Mouse (Mus musculus): ENCODE data around the gene Lefty1. TPM values are rescaled to one million over a fixed set of nuclear protein-coding genes. Genes with fewer than 3 reads are reported as not detected.
"Not testable (repeated sequence)": the region's sequence is repeated elsewhere in the genome, so short reads cannot be mapped to it uniquely, and the experiment has no call there.

Gene Lefty1
- 1.1 and 1.5 TPM in 2 replicates for polyA plus RNA-seq (2014; fragmentation: Nextera tagmentation; extraction: Ambion mirVana)

GRCm38 (mm10) chr1:180934467-180935419 lies at the start of gene Lefty1:
Gene Lefty1 (plus strand): TSS chr1:180935022.
- no peak within 1 kb of the TSS for H3K4me2 ChIP-seq (ENCODE audit: low read length)
- WGBS, result 14% methylated on average over 21 of the region's 21 CpGs
- no peak within 1 kb of the TSS for H3K9ac ChIP-seq (ENCODE audit: low read length)
- H3K27me3 ChIP-seq (ENCODE audit: control insufficient read depth, insufficient read depth, low read length), result peaks cover 42% of the 10 kb centered on the region
- no peaks in the 10 kb centered on the region for H3K9me3 ChIP-seq (ENCODE audit: control insufficient read depth, low read length)
- H3K27ac ChIP-seq (replicated peaks in 1 of 2; ENCODE audit: control insufficient read depth in 1 of 2, insufficient read depth in 1 of 2, low read depth in 2 of 2, low read length in 2 of 2), result no peak within 1 kb of the TSS
- H3K36me3 ChIP-seq (ENCODE audit: control insufficient read depth, insufficient read depth, low read length), result no peaks in the 10 kb centered on the region
- no peaks in the 10 kb centered on the region for H3K4me1 ChIP-seq (ENCODE audit: control insufficient read depth in 2 of 2, insufficient read depth in 2 of 2, low read length in 2 of 2)
- no peak within 1 kb of the TSS for H3K4me3 ChIP-seq (ENCODE audit: control insufficient read depth in 1 of 2, insufficient read depth in 1 of 2, low read depth in 1 of 2, low read length in 2 of 2)
- no peak for ATAC-seq (ENCODE audit: insufficient number of reproducible peaks, insufficient read depth, low FRiP score, low read depth)

- H3K4me2 ChIP-seq (ENCODE audit: low read length), result peak overlapping the region; percentile 44
- H3K27me3 ChIP-seq (ENCODE audit: control insufficient read depth, insufficient read depth, low read length), result peaks cover 16% of the 10 kb centered on the region
- peak; percentile 22; the same call in 1 of the 2 replicates for ATAC-seq (ENCODE audit: insufficient number of reproducible peaks, insufficient read depth, low FRiP score, low read depth)
- no peaks in the 10 kb centered on the region for H3K9me3 ChIP-seq (ENCODE audit: control insufficient read depth, low read length)
- H3K36me3 ChIP-seq (ENCODE audit: control insufficient read depth, insufficient read depth, low read length), result no peaks in the 10 kb centered on the region
- WGBS, result 8% methylated on average over 13 of the region's 13 CpGs
- H3K27ac ChIP-seq (replicated peaks in 1 of 2; ENCODE audit: control insufficient read depth in 1 of 2, insufficient read depth in 1 of 2, low read depth in 2 of 2, low read length in 2 of 2), result no peak overlapping the region
- no peak overlapping the region for H3K4me3 ChIP-seq (ENCODE audit: control insufficient read depth in 1 of 2, insufficient read depth in 1 of 2, low read depth in 1 of 2, low read length in 2 of 2)
- H3K4me1 ChIP-seq (ENCODE audit: control insufficient read depth in 2 of 2, insufficient read depth in 2 of 2, low read length in 2 of 2), result peaks cover 16 to 22% of the 10 kb centered on the region in 2 experiments
- H3K9ac ChIP-seq (ENCODE audit: low read length), result peak overlapping the region; percentile 36; the same call in 1 of the 2 replicates
Observed at GRCm38 (mm10) chr1:180888556-180889042, 46.2 kb upstream of the Lefty1 start.

GRCm38 (mm10) chr1:180889172-180889571 lies 45.6 kb upstream of the Lefty1 start:
- no peak overlapping the region for H3K27ac ChIP-seq (replicated peaks in 1 of 2; ENCODE audit: control insufficient read depth in 1 of 2, insufficient read depth in 1 of 2, low read depth in 2 of 2, low read length in 2 of 2)
- peaks cover 21% of the 10 kb centered on the region for H3K27me3 ChIP-seq (ENCODE audit: control insufficient read depth, insufficient read depth, low read length)
- no peaks in the 10 kb centered on the region for H3K36me3 ChIP-seq (ENCODE audit: control insufficient read depth, insufficient read depth, low read length)
- no peak for ATAC-seq (ENCODE audit: insufficient number of reproducible peaks, insufficient read depth, low FRiP score, low read depth)
- peak overlapping the region; percentile 36; the same call in 1 of the 2 replicates for H3K9ac ChIP-seq (ENCODE audit: low read length)
- H3K4me3 ChIP-seq (ENCODE audit: control insufficient read depth in 1 of 2, insufficient read depth in 1 of 2, low read depth in 1 of 2, low read length in 2 of 2), result no peak overlapping the region
- H3K4me2 ChIP-seq (ENCODE audit: low read length), result peak overlapping the region; percentile 44
- peaks cover 10 to 17% of the 10 kb centered on the region in 2 experiments for H3K4me1 ChIP-seq (ENCODE audit: control insufficient read depth in 2 of 2, insufficient read depth in 2 of 2, low read length in 2 of 2)
- WGBS, result 49% methylated on average over 7 of the region's 7 CpGs
- H3K9me3 ChIP-seq (ENCODE audit: control insufficient read depth, low read length), result no peaks in the 10 kb centered on the region

- Histone ChIP-seq H3K4me2 (ENCODE audit: low read length) (no peak overlapping the region), H3K9ac (ENCODE audit: low read length) (no peak overlapping the region), H3K9me3 (ENCODE audit: control insufficient read depth, low read length) (no peaks in the 10 kb centered on the region), H3K4me1 (ENCODE audit: control insufficient read depth in 2 of 2, insufficient read depth in 2 of 2, low read length in 2 of 2) (peaks cover 9 to 14% of the 10 kb centered on the region in 2 experiments), H3K27ac (replicated peaks in 1 of 2; ENCODE audit: control insufficient read depth in 1 of 2, insufficient read depth in 1 of 2, low read depth in 2 of 2, low read length in 2 of 2) (no peak overlapping the region), H3K36me3 (ENCODE audit: control insufficient read depth, insufficient read depth, low read length) (no peaks in the 10 kb centered on the region), H3K27me3 (ENCODE audit: control insufficient read depth, insufficient read depth, low read length) (peaks cover 28% of the 10 kb centered on the region), H3K4me3 (ENCODE audit: control insufficient read depth in 1 of 2, insufficient read depth in 1 of 2, low read depth in 1 of 2, low read length in 2 of 2) (no peak overlapping the region)
- ATAC-seq (ENCODE audit: insufficient number of reproducible peaks, insufficient read depth, low FRiP score, low read depth), result no peak
- 39% methylated on average over 6 of the region's 6 CpGs for WGBS
Observed at GRCm38 (mm10) chr1:180889841-180890240, 45.0 kb upstream of the Lefty1 start.

- Histone ChIP-seq H3K27me3 (ENCODE audit: control insufficient read depth, insufficient read depth, low read length) (peaks cover 39% of the 10 kb centered on the region), H3K4me1 (ENCODE audit: control insufficient read depth in 2 of 2, insufficient read depth in 2 of 2, low read length in 2 of 2) (peaks cover 9 to 14% of the 10 kb centered on the region in 2 experiments), H3K4me3 (ENCODE audit: control insufficient read depth in 1 of 2, insufficient read depth in 1 of 2, low read depth in 1 of 2, low read length in 2 of 2) (no peak within 1 kb of the TSS), H3K9me3 (ENCODE audit: control insufficient read depth, low read length) (no peaks in the 10 kb centered on the region), H3K27ac (replicated peaks in 1 of 2; ENCODE audit: control insufficient read depth in 1 of 2, insufficient read depth in 1 of 2, low read depth in 2 of 2, low read length in 2 of 2) (no peak within 1 kb of the TSS), H3K4me2 (ENCODE audit: low read length) (no peak within 1 kb of the TSS), H3K9ac (ENCODE audit: low read length) (no peak within 1 kb of the TSS), H3K36me3 (ENCODE audit: control insufficient read depth, insufficient read depth, low read length) (no peaks in the 10 kb centered on the region)
- no peak for ATAC-seq (ENCODE audit: insufficient number of reproducible peaks, insufficient read depth, low FRiP score, low read depth)
- 37% methylated on average over 10 of the region's 10 CpGs for WGBS
Observed at GRCm38 (mm10) chr1:180892808-180893207, 42.0 kb upstream of the Lefty1 start, which contains the start of gene Lefty2. Gene Lefty2 (plus strand): TSS chr1:180893108.

- not testable (repeated sequence) for H3K9me3 ChIP-seq (ENCODE audit: control insufficient read depth, low read length); ATAC-seq (ENCODE audit: insufficient number of reproducible peaks, insufficient read depth, low FRiP score, low read depth); H3K4me1 ChIP-seq (ENCODE audit: control insufficient read depth in 2 of 2, insufficient read depth in 2 of 2, low read length in 2 of 2); H3K36me3 ChIP-seq (ENCODE audit: control insufficient read depth, insufficient read depth, low read length); H3K27ac ChIP-seq (replicated peaks in 1 of 2; ENCODE audit: control insufficient read depth in 1 of 2, insufficient read depth in 1 of 2, low read depth in 2 of 2, low read length in 2 of 2); H3K9ac ChIP-seq (ENCODE audit: low read length)
- Histone ChIP-seq H3K4me2 (ENCODE audit: low read length) (peak overlapping the region; percentile 49), H3K4me3 (ENCODE audit: control insufficient read depth in 1 of 2, insufficient read depth in 1 of 2, low read depth in 1 of 2, low read length in 2 of 2) (peak overlapping the region; percentile 5 to 22; a peak in 3 of 4 replicates), H3K27me3 (ENCODE audit: control insufficient read depth, insufficient read depth, low read length) (peaks cover 39% of the 10 kb centered on the region)
- 2% methylated on average over 43 of the region's 51 CpGs for WGBS
Observed at GRCm38 (mm10) chr1:180894088-180894987, 40.5 kb upstream of the Lefty1 start.

- Histone ChIP-seq H3K4me2 (ENCODE audit: low read length) (no peak overlapping the region), H3K36me3 (ENCODE audit: control insufficient read depth, insufficient read depth, low read length) (peaks cover 2% of the 10 kb centered on the region), H3K27me3 (ENCODE audit: control insufficient read depth, insufficient read depth, low read length) (no peaks in the 10 kb centered on the region), H3K4me1 (ENCODE audit: control insufficient read depth in 2 of 2, insufficient read depth in 2 of 2, low read length in 2 of 2) (peaks cover 8 to 15% of the 10 kb centered on the region in 2 experiments), H3K4me3 (ENCODE audit: control insufficient read depth in 1 of 2, insufficient read depth in 1 of 2, low read depth in 1 of 2, low read length in 2 of 2) (no peak overlapping the region), H3K9me3 (ENCODE audit: control insufficient read depth, low read length) (no peaks in the 10 kb centered on the region), H3K27ac (replicated peaks in 1 of 2; ENCODE audit: control insufficient read depth in 1 of 2, insufficient read depth in 1 of 2, low read depth in 2 of 2, low read length in 2 of 2) (no peak overlapping the region), H3K9ac (ENCODE audit: low read length) (no peak overlapping the region)
- whole genome bisulfite sequencing, result 2% methylated on average over 4 of the region's 4 CpGs
- ATAC-seq (ENCODE audit: insufficient number of reproducible peaks, insufficient read depth, low FRiP score, low read depth), result no peak
Observed at GRCm38 (mm10) chr1:180901107-180901506, 33.7 kb upstream of the Lefty1 start.
